Mouse (Mus musculus) spleen, postnatal 10 days (tissue): Measurements from ENCODE around the gene Dnajc27.

Experiments used
- DNase-seq, 2 experiments: peaks; one replicate each; pipeline ENCODE4 v3.0.0; 2021 to 2022; ENCODE audit warnings: low spot score in 2 of 2

The Dnajc27 gene

DNA sequence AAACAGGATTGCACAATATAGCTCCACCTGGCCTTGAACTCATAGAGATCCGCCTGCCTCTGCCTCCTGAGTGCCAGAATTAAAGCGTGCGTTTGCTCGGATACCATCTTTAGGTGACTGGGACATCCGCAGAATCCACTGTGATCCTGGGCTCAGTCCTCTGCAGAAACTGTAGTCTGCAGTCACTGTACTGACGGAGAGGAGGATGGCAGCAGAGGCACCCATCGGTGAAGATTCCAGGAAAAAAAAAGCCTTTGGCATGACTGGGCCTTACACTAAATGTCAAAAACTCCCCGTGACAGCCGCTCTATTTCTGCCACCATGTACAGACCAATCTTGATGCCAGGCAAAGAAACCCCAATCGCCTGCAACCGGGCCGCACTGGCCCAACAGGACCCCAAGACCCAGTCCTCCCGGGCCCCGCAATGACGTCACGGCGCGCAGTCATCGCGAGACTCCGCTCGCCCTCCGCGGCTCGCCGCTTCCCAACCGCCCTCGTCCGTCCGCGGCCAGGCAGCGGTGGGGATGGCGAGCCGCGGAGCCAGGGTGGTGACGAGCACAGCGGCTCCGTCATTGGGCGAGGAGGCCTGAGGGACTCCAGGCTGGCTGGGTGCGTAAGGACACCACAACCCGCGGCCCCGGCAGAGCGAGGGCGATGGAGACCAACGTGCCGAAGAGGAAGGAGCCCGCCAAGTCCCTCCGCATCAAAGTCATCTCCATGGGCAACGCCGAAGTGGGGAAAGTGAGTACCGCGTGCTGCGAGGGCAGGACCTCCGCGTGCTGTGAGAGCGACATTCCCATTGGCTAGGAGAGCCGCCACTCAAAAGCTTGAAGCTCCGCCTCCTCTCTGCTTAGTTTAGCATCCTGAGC lies at the start of gene Dnajc27:
Gene Dnajc27, plus strand, starts transcription at position 452 of the 870 bp plus-strand sequence.
- DNase-seq = peak; percentile 90 to 92

- no peak for DNase-seq
Observed at GRCm38 (mm10) chr12:4036157-4036556, 46.2 kb upstream of the Dnajc27 start.

DNA sequence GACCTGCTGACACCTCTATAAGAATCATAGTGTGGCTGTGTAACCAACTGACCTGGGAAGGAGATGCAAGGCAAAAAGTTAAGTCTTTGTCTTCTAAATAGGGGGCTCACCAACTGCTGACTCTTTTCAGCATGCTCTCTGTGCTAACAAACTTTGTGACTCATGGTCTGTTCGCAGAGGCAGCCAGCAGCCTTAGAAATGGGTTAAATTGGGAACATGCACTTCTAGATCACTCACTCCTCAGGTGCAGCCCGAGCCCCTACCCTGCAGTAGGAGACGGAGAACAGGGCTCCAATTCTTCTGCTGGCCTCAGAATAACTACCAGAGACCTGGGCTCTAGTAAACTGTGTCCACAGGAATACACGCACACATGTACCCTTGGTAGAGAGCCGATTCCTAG lies 44.9 kb upstream of the Dnajc27 start:
- DNase-seq = no peak

- DNase-seq = peak; percentile 13 to 59
Observed at GRCm38 (mm10) chr12:4038061-4039041, 44.0 kb upstream of the Dnajc27 start, which contains the start of gene Efr3b. Efr3b (minus strand) TSS chr12:4038915.

DNA sequence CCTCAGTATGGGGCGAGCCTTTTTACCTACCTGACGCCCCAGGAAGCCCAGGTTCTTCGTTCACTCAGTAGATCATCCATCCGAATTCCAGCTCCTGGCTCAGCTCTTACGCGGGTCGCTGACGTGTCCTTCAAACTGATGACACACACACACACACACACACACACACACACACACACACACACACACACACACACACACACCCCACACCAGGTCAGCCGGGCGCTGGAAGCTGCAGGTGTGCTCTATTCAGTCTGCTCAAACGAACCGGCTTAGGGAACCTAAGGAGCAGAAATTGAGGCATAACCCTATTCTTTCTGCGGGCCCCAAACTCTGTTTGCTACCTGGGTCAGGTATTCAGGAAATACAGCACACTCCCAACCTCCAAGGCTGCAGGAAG lies 43.3 kb upstream of the Dnajc27 start:
- no peak for DNase-seq

DNA sequence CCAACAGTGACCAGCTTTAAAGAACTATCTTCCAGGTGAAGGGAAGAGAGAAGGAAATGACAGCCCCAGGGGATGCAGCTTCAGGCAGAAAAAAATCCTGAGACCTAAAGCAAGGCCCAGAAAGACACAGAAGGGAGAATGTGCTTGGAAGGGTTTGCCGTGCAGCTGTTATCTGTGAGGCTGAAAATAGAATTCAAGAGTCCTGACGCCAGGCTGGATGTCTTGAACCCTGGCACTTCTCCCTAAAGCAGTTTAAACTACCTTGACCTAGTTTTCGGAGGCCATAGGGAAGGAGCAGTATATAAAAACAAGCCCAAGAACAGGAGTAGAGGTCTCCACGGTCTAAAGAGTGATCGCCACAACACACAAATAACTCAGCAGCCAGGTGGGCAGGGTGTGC lies 40.0 kb upstream of the Dnajc27 start:
- DNase-seq = no peak

DNA sequence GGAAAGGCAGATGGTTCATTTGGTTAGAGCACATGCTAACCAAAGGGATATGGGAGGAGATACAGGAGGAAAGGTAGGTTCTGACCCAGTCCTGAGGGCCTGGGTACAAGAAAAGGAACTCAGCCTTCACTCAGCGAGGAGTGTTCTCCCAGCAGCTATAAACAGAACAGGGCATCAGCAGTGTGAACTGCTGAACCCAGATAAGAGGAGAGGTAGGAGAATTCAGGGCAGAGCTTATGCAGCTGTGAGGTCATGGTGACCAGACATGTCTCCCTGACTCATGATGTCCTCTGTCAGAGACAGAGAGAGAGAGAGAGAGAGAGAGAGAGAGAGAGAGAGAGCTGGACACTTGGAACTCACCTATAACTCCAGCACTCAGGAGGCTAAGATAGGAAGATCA lies 36.4 kb upstream of the Dnajc27 start:
- no peak for DNase-seq

DNA sequence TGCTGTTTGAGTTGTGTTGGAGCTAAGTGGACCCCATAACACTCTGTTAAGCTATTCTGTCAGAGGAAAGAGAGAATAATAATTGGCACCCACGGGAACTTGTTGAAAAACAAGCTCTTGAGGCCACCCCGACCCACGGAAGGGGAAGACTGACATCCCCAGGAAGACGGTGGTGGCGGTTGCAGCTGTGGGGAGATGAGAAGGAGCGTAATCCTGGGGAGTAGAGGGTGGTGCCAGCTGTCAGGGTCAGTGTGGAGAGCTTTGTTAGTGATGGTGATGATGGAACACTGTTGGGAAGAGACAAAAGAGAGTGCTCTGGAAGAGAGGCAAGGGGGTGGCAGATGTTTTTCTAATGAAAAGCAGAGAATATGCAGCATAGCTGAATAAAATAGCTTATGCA lies 34.4 kb upstream of the Dnajc27 start:
- DNase-seq = no peak

DNA sequence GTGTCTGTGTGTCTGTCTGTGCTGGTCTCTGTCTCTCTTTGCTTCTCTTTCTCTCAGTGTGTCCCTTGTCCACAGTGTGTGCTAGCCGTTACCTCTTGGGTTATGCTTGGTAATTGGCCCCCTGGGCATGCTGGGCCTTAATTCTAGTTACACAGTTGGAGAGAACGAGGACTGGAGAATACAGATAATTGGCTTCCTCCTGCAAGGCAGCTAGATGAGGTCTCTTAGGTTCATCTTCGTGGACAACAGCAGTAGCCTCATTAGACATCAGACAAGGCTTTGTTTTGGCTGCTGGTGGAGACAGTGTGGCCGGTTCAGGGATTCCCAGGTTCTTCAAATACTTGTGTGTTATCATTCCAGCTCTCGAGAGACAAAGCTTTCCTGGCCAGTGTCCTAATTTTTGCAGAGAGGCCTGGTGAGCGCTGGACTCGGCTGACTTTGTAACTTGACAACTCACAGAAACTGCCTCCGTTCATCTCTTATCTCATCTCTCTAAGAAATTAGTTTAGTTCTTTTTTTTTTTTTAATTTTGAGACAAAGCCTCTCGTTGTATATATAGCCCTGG lies 31.4 kb upstream of the Dnajc27 start:
- no peak for DNase-seq

GRCm38 (mm10) chr12:4053643-4054042 lies 28.7 kb upstream of the Dnajc27 start:
- no peak for DNase-seq

- DNase-seq = no peak
Observed at GRCm38 (mm10) chr12:4054845-4055244, 27.5 kb upstream of the Dnajc27 start.

DNA sequence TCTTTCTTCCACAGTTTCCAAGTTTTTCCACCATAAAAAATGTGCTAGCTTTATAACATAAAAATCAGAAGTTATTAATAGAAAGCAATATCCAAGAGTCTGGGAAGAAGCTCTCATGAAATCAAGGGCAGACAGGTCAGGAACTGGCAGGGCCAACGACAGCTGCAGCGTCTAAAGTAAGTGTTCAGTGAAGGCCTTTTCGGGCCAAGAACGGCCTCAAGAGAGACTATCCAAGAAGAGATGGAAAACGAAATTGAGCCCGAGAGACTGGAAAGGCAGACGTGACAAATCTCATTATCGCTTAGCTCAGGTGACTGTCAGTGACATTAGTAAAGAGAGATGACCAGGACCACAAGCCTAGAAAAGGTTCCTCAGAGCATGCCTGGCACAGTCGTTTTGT lies 24.1 kb upstream of the Dnajc27 start:
- no peak for DNase-seq

DNA sequence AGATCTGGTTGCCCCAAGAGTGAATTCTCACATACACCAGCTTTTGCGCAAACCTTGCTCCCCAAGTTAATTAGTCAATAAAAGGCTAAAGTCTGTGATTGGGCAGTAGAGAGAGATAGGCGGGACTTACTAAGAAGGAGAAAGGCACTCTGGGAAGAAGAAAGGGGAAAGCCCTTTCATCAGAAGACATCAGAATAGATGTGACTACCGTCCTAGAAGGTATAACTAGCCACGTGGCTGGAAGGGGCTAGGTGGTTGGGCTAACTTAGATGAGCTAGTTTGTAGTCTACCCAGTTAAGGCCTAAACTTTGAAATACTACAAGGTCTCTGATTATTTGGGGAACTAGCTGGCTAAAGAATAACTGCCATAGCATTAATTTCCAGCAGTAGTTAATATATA lies 22.7 kb upstream of the Dnajc27 start:
- DNase-seq = no peak

DNA sequence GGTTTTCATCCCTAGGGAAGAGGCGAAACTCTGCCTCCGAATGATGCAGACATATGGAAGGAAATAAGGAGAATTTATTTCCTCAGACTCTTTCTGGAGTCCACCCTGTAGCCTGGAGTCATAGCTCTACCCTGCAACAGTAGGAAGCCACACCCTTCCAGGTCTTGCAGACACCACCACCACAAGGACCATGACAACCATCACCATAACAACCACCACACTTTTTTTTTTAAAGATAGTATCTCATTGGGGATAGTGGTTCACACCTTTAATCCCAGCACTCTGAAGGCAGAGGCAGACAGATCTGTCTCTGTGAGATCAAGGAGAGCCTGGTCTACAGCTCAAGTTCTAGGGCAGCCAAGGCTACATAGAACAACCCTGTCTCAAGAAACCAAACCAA lies 16.9 kb upstream of the Dnajc27 start:
- no peak for DNase-seq

- no peak for DNase-seq
Observed at GRCm38 (mm10) chr12:4065944-4066343, 16.4 kb upstream of the Dnajc27 start.

GRCm38 (mm10) chr12:4066681-4067459 lies 15.5 kb upstream of the Dnajc27 start:
- no peak for DNase-seq

DNA sequence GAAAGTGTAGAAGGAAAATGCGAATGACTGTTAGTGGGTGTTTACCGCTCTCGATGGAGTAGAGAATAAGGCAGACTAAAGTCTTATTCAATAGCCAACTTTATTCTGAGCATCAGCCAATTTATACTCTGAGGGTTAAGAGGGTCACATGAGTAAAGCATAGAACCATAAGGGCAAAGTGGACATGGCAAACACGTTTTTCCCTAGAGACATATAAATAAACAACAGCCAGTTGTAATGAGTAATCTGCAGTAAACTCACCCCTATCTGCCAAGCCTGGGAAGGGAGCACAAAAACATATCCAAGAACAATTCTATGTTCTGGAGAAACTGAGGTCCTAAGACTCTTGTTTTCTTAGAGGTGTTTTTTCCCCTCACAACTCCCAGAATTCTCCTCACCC lies 13.8 kb upstream of the Dnajc27 start:
- no peak for DNase-seq

DNA sequence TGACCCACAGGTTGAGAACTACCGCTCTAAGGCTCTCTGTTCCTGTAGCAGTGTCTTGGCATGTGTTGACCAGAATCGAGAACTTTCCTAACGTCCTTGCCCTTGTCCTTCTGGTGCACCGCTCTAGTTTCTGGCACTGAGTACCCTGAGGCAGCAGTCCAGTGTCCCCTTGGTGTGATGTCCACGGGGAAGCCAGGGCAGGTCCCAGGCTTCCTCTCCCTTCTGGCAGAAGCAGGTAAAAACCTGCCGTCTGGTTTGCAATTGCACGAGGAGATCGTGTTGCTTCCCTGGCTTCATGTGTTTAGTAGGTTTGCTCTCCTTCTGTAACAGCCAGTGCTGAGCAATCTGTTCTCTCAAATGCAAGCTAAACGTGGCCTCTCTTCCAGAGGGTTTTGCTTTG lies 10.7 kb upstream of the Dnajc27 start:
- DNase-seq = no peak

DNA sequence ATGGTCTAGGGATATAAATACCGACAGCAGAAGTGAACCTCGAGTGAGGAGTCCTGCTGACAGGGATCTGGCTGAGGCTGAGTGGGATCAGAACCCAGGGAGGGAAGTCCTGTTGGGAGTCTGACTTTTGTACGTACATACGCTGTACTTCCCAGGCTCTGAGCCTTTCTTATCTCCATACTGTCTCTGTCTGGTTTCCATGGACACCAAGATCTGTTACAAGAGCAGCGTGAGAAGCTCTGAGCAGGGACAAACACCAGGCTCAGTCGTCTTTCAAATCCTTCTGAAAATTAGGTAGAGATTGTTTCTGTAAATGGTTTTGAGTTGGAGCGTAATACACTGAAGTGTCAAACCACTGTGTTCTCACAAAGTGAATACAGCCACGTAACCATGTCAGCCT lies 7.0 kb upstream of the Dnajc27 start:
- no peak for DNase-seq

DNA sequence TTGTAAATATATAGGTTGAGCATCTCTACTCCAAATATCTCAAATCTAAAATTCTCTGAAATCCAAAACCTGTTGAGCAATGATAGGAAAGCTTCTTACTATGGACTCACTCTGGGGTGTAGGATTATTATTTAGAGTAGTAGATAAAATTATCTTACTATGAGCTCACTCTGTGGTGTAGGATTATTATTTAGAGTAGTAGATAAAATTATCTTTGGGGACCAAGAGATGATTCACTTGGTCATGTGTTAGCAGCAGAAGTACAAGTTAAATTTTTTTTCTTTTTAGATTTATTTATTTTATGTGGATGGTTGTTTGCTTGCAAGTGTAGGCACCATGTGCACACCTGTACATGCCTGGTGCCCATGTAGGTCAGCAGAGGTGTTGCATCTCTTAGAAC lies 6.0 kb upstream of the Dnajc27 start:
- DNase-seq = no peak

- DNase-seq = no peak
Observed at GRCm38 (mm10) chr12:4078069-4078468, 4.3 kb upstream of the Dnajc27 start.
